Mouse (Mus musculus) kidney, postnatal 0 days (tissue): Measurements from ENCODE around the gene Naif1. TPM values are rescaled to one million over a fixed set of nuclear protein-coding genes. Genes with fewer than 3 reads are reported as not detected.
A peak's percentile ranks its signal among the peaks of the same experiment; 100 is the strongest.

ENCODE experiments used
- ATAC-seq: fragments of 200-750 bp; cut with Nextera tagmentation; replicated peaks from 2 replicates; pipeline ENCODE4 v1.8.0; 2017; ENCODE audit warnings: low read depth, moderate number of reproducible peaks, moderate TSS enrichment, moderate library complexity; ENCODE audit not compliant: low FRiP score
- DNase-seq: peaks from one replicate; pipeline ENCODE4 v3.0.0-alpha.2; 2016; ENCODE audit warnings: low spot score
- H3K27ac ChIP-seq: fragments of 300-500 bp; sonication (generic); 2 replicates; pipeline ENCODE4 v1.5.1; 2014; ENCODE audit warnings: mild to moderate bottlenecking
- H3K27me3 ChIP-seq: fragments of 300-500 bp; sonication (generic); 2 replicates; pipeline ENCODE4 v1.6.1; 2014; ENCODE audit warnings: low read length, mixed read lengths; ENCODE audit not compliant: insufficient read depth
- H3K36me3 ChIP-seq: fragments of 300-500 bp; sonication (generic); 2 replicates; pipeline ENCODE4 v1.6.1; 2014; ENCODE audit warnings: low read length, mixed read lengths; ENCODE audit not compliant: insufficient read depth
- H3K4me1 ChIP-seq: fragments of 300-500 bp; sonication (generic); replicated peaks from 2 replicates; pipeline ENCODE4 v1.6.1; 2014; ENCODE audit warnings: antibody characterized with exemption, low read length, mixed read lengths; ENCODE audit not compliant: insufficient read depth
- H3K4me2 ChIP-seq: fragments of 300-500 bp; sonication (generic); 2 replicates; pipeline ENCODE4 v1.6.1; 2014; ENCODE audit warnings: mild to moderate bottlenecking, low read length, moderate library complexity, mixed read lengths
- H3K4me3 ChIP-seq: fragments of 300-500 bp; sonication (generic); replicated peaks from 2 replicates; pipeline ENCODE4 v1.5.1; 2014; ENCODE audit warnings: low read depth, low read length
- H3K9ac ChIP-seq: fragments of 300-500 bp; sonication (generic); 2 replicates; pipeline ENCODE4 v1.6.1; 2014; ENCODE audit warnings: low read depth, low read length
- H3K9me3 ChIP-seq: fragments of 300-500 bp; sonication (generic); replicated peaks from 2 replicates; pipeline ENCODE4 v1.6.1; 2016; ENCODE audit warnings: low read length, inconsistent platforms, mixed read lengths
- CTCF ChIP-seq: IDR thresholded peaks from 2 replicates; pipeline ENCODE4 v1.5.1; 2016; ENCODE audit warnings: antibody characterized with exemption, low read depth, mild to moderate bottlenecking, moderate library complexity
- whole genome bisulfite sequencing: fragments of 180-500 bp; shearing (Covaris S2); extraction: QIAGEN DNeasy Blood & Tissue Kit; methylation state at CpG from one replicate; pipeline ENCODE4 v1.1.7; 2014; 5-methylcytosine and 5-hydroxymethylcytosine counted together
- polyA plus RNA-seq: library from polyadenylated mRNA; unstranded; fragments of >200 nt; fragmentation: Nextera tagmentation; extraction: Ambion mirVana; gene quantifications from 2 replicates; pipeline ENCODE4 v1.2.1, GENCODE M21; 2015

Naif1 gene
- polyA plus RNA-seq, 1 experiment from 2014 or later = 4.7 TPM

GRCm38 (mm10) chr2:32441550-32441949 is 8.7 kb upstream of the Naif1 start:
- Histone ChIP-seq H3K9me3 (no peaks in the 10 kb centered on the region), H3K27ac (no peak overlapping the region), H3K4me1 (peaks cover 8% of the 10 kb centered on the region; the same call in 1 of the 2 replicates), H3K9ac (no peak overlapping the region), H3K4me3 (no peak overlapping the region), H3K4me2 (no peak overlapping the region), H3K27me3 (no peaks in the 10 kb centered on the region), H3K36me3 (0 out of 2 replicates have a peak, but pooled peaks cover 4% of the 10 kb centered on the region)
- TF ChIP-seq CTCF = no peak
- 87% methylated on average over 2 of the region's 2 CpGs for WGBS
- DNase-seq (no peak), ATAC-seq (no peak)

- Histone ChIP-seq H3K4me3 (no peak overlapping the region), H3K4me2 (no peak overlapping the region), H3K9ac (no peak overlapping the region), H3K9me3 (no peaks in the 10 kb centered on the region), H3K36me3 (0 out of 2 replicates have a peak, but pooled peaks cover 4% of the 10 kb centered on the region), H3K27me3 (no peaks in the 10 kb centered on the region), H3K4me1 (no peaks in the 10 kb centered on the region; the same call in 1 of the 2 replicates), H3K27ac (no peak overlapping the region)
- no peak for DNase-seq
- WGBS = 76% methylated on average over 1 of the region's 1 CpGs
- no peak for TF ChIP-seq CTCF
- no peak for ATAC-seq
These were observed 4.7 kb upstream of the Naif1 start for GRCm38 (mm10) chr2:32445535-32445934.

- DNase-seq = peak; percentile 70
- Histone ChIP-seq H3K4me2 (peak overlapping the region; percentile 21; the same call in 1 of the 2 replicates), H3K27ac (peak overlapping the region; percentile 76), H3K4me3 (no peak overlapping the region), H3K36me3 (0 out of 2 replicates have a peak, but pooled peaks cover 4% of the 10 kb centered on the region), H3K9me3 (no peaks in the 10 kb centered on the region), H3K27me3 (no peaks in the 10 kb centered on the region), H3K9ac (no peak overlapping the region), H3K4me1 (peaks cover 3% of the 10 kb centered on the region)
- ATAC-seq = no peak
- 49% methylated on average over 9 of the region's 9 CpGs for WGBS
- 0 out of 2 replicates have a peak, but pooled peaks have one; percentile 4 for TF ChIP-seq CTCF
These were observed 2.9 kb upstream of the Naif1 start for GRCm38 (mm10) chr2:32447264-32447936.

GRCm38 (mm10) chr2:32448480-32448879 is 1.8 kb upstream of the Naif1 start:
- ATAC-seq = no peak
- TF ChIP-seq CTCF = no peak
- H3K27ac ChIP-seq = 0 out of 2 replicates have a peak overlapping the region, but pooled peaks have one; percentile 50

DNA sequence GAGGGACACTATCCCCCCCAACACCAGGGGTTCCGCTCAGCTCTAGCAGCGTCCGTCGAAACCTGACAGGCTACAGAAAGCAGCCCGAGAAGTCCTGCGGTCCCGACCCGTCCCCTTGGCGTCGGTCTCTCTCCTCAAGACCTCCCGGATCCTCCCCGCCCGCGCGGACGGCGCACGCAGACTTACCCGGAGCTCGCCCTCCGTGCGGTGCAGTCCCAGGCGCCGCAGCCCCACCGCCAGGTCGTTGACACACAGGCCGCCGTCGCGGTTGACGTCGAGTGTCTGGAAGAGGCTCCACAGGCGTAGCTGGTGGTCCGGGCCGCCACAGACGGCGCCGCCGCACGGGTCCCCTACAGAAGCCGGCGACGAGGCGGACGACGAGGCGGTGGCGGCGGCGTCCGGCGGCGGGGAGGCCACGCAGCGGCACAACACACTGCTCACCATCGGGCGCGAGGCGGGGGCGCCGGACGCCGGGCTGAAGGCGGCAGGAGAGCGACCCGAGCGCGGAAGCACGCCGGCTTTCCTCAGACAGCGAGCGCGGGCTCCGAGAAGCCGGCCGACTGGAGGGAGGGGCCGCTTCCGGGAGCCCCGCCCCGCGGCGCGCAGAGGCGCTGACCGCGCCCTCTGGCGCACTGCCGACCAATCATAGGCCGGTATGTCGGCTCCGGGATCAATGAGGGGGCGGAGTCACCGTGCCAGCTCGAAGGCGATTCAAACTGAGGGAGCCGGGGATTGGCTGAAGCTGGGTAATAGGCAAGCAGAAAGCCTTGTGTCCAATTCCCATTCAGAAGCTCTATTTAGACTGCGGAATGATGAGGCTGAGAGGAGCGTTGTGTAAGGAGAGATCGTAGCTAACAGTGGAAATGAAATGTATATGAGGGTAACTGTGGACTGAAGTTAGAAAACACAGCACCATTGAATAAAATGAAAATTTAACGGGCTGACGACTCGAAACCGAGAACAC is 906 bp downstream of the Naif1 start, which contains the start of gene Slc25a25:
Slc25a25 (minus strand) TSS at position 565 of the 964 bp plus-strand sequence.
- peak; percentile 87 for ATAC-seq
- Histone ChIP-seq H3K9me3 (no peaks in the 10 kb centered on the region), H3K9ac (peak within 1 kb of the TSS; percentile 84), H3K4me1 (peaks cover 12% of the 10 kb centered on the region), H3K27me3 (no peaks in the 10 kb centered on the region), H3K4me2 (peak within 1 kb of the TSS; percentile 86), H3K36me3 (0 out of 2 replicates have a peak, but pooled peaks cover 3% of the 10 kb centered on the region), H3K4me3 (peak within 1 kb of the TSS; percentile 56), H3K27ac (peak within 1 kb of the TSS; percentile 83)
- TF ChIP-seq CTCF = no peak
- DNase-seq = peak; percentile 99
- WGBS = under 1% methylated on average over 102 of the region's 103 CpGs

More at GRCm38 (mm10) chr2:32448480-32448879, 1.8 kb upstream of the Naif1 start:
- DNase-seq = no peak
- peaks cover 12% of the 10 kb centered on the region for H3K4me1 ChIP-seq
- H3K36me3 ChIP-seq = 0 out of 2 replicates have a peak, but pooled peaks cover 4% of the 10 kb centered on the region
- 91% methylated on average over 1 of the region's 1 CpGs for WGBS
- H3K9me3 ChIP-seq = no peaks in the 10 kb centered on the region
- no peak overlapping the region for H3K9ac ChIP-seq
- H3K27me3 ChIP-seq = no peaks in the 10 kb centered on the region
- no peak overlapping the region for H3K4me3 ChIP-seq
- no peak overlapping the region for H3K4me2 ChIP-seq
